Mouse (Mus musculus): Measurements from ENCODE around the gene Gm15130.

Gene Gm15130

GRCm38 (mm10) chr2:111152836-111153235 is at the start of gene Gm15130:
Gene Gm15130, minus strand, starts transcription at chr2:111152936.
- no peak for DNase-seq (ENCODE audit: low read depth)

DNA sequence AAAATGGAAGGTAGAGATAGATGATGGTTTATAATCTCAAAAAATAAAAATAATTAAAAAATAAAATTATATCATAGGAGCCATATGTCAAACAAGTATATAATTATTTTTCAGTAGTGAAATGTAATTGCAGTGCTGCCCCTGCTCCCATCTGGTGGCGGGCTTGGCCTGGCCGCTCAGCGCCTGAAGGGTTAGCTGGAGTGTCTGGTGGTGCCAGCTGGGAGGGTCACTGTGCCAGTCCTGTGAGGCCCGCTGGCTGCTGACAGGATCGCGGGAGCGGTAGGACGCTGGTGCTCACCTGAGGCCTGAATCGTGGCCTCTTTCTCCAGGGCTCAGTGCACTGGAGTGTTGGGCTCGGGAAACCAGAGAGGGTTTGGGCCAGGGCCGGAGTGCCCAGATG is 29.3 kb upstream of the Gm15130 start:
- DNase-seq (ENCODE audit: low read depth) = no peak

- no peak for DNase-seq (ENCODE audit: low read depth)
Measured at GRCm38 (mm10) chr2:111135739-111136138, 17.0 kb downstream of the Gm15130 start.

DNA sequence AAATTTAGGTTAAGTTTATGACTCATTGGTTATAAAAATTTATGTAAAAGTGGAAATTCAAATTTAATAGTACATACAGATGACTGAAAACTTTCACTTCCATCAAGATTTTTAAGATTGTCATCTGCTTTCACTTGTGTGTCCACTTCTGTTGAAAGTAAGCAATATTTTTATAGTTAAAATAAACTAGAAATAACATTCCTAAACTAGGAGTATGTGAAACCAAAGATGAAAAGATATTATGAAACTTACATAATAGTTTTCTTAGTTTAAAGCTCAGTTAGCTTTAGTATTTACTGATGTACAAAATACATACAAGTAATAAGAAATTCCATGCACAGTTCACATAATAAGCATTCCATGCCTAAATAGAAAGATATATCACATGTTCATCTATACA is 46.9 kb downstream of the Gm15130 start, which contains the start of gene Gm13941:
Gene Gm13941, minus strand, starts transcription at position 101 of the 400 bp plus-strand sequence.
- no peak for DNase-seq (ENCODE audit: low read depth)
